Mouse (Mus musculus) myocyte (in vitro differentiated cells): ENCODE results near the gene P4htm.

ENCODE experiments used
- CEBPB ChIP-seq: IDR thresholded peaks from 2 replicates; pipeline ENCODE4 v1.6.1; 2011; ENCODE audit warnings: mild to moderate bottlenecking, moderate library complexity; ENCODE audit not compliant: poor library complexity, insufficient read depth, severe bottlenecking
- E2F4 ChIP-seq: IDR thresholded peaks from one replicate; pipeline ENCODE4 v1.6.1; 2011; ENCODE audit warnings: mild to moderate bottlenecking, control low read depth, moderate library complexity; ENCODE audit not compliant: insufficient read depth
- MAX ChIP-seq: IDR thresholded peaks from one replicate; pipeline ENCODE4 v1.6.1; 2011; ENCODE audit warnings: low read depth, mild to moderate bottlenecking, control low read depth
- MYOD1 ChIP-seq, 3 experiments: IDR thresholded peaks; one replicate each; pipeline ENCODE4 v1.6.1; 2011; ENCODE audit warnings: control low read depth in 2 of 3, low read depth in 2 of 3, mild to moderate bottlenecking in 2 of 3, moderate library complexity in 1 of 3; ENCODE audit not compliant: insufficient read length in 2 of 3, control insufficient read depth in 1 of 3
- MYOG ChIP-seq, 3 experiments: IDR thresholded peaks; one replicate each; pipeline ENCODE4 v1.6.1; 2011; ENCODE audit warnings: control low read depth in 2 of 3, low read depth in 2 of 3, mild to moderate bottlenecking in 2 of 3; ENCODE audit not compliant: insufficient read length in 2 of 3, control insufficient read depth in 1 of 3, insufficient read depth in 1 of 3
- POLR2A ChIP-seq: IDR thresholded peaks from one replicate; pipeline ENCODE4 v1.6.1; 2011; ENCODE audit warnings: low read depth, mild to moderate bottlenecking, control low read depth, moderate library complexity; ENCODE audit not compliant: insufficient read length
- POLR2AphosphoS2 ChIP-seq: IDR thresholded peaks from one replicate; pipeline ENCODE4 v1.6.1; 2011; ENCODE audit warnings: low read depth, control low read depth; ENCODE audit not compliant: insufficient read length
- REST ChIP-seq: IDR thresholded peaks from one replicate; pipeline ENCODE4 v1.6.1; 2011; ENCODE audit warnings: mild to moderate bottlenecking, control low read depth, moderate library complexity; ENCODE audit not compliant: insufficient read depth, insufficient read length
- SRF ChIP-seq: IDR thresholded peaks from one replicate; pipeline ENCODE4 v1.6.1; 2011; ENCODE audit warnings: low read depth; ENCODE audit not compliant: control insufficient read depth, insufficient read length
- TCF12 ChIP-seq: IDR thresholded peaks from one replicate; pipeline ENCODE4 v1.6.1; 2011; ENCODE audit warnings: mild to moderate bottlenecking, control low read depth; ENCODE audit not compliant: poor library complexity, insufficient read depth, severe bottlenecking
- USF1 ChIP-seq: IDR thresholded peaks from one replicate; pipeline ENCODE4 v1.6.1; 2011; ENCODE audit warnings: low read depth, mild to moderate bottlenecking, control low read depth, moderate library complexity

- TF ChIP-seq TCF12, result no peak
- TF ChIP-seq MAX, result no peak
- no peak for TF ChIP-seq USF1
- no peak for TF ChIP-seq E2F4
- no peak for TF ChIP-seq POLR2A
- TF ChIP-seq MYOD1 (IDR thresholded peaks at IDR 0.05; ENCODE audit: control insufficient read depth in 1 of 3, insufficient read length in 2 of 3, low read depth in 2 of 3), result no peak
- no peak for TF ChIP-seq REST
- TF ChIP-seq POLR2AphosphoS2, result no peak
- TF ChIP-seq CEBPB, result no peak
- no peak for TF ChIP-seq MYOG (IDR thresholded peaks at IDR 0.05; ENCODE audit: control insufficient read depth in 1 of 3, insufficient read depth in 1 of 3, insufficient read length in 2 of 3, low read depth in 2 of 3)
- TF ChIP-seq SRF, result no peak
Observed at GRCm38 (mm10) chr9:108589229-108589628, 8.2 kb downstream of the P4htm start.
